Mouse (Mus musculus): Measurements from ENCODE around the gene Fyn. TPM values are rescaled to one million over a fixed set of nuclear protein-coding genes. Genes with fewer than 3 reads are reported as not detected.

The Fyn gene
- polyA plus RNA-seq, 1 experiment from 2014 or later = 13.5 TPM

GRCm38 (mm10) chr10:39334320-39334719, 34.3 kb upstream of the Fyn start:
- H3K9me3 ChIP-seq (ENCODE audit: control insufficient read depth) = no peaks in the 10 kb centered on the region
- TF ChIP-seq CTCF (IDR thresholded peaks at IDR 0.05; ENCODE audit: low read depth) = no peak
- no peak for ATAC-seq
- no peaks in the 10 kb centered on the region for H3K4me1 ChIP-seq (replicated peaks; ENCODE audit: control insufficient read depth, insufficient read depth, low read length)
- 51% methylated on average over 3 of the region's 3 CpGs for WGBS
- H3K4me3 ChIP-seq (ENCODE audit: low read depth, low read length) = no peak overlapping the region
- no peak overlapping the region for H3K4me2 ChIP-seq (replicated peaks; ENCODE audit: low read depth)
- no peaks in the 10 kb centered on the region for H3K36me3 ChIP-seq (ENCODE audit: control insufficient read depth, insufficient read depth)
- no peaks in the 10 kb centered on the region for H3K27me3 ChIP-seq (replicated peaks; ENCODE audit: control insufficient read depth, insufficient read depth, low read length)
- H3K27ac ChIP-seq (ENCODE audit: low read depth, low read length) = no peak overlapping the region
- H3K9ac ChIP-seq (ENCODE audit: low read depth, low read length) = no peak overlapping the region

- no peaks in the 10 kb centered on the region for H3K36me3 ChIP-seq (ENCODE audit: control insufficient read depth, insufficient read depth)
- no peak overlapping the region for H3K4me2 ChIP-seq (replicated peaks; ENCODE audit: low read depth)
- no peaks in the 10 kb centered on the region for H3K27me3 ChIP-seq (replicated peaks; ENCODE audit: control insufficient read depth, insufficient read depth, low read length)
- no peak overlapping the region for H3K27ac ChIP-seq (ENCODE audit: low read depth, low read length)
- no peaks in the 10 kb centered on the region for H3K9me3 ChIP-seq (ENCODE audit: control insufficient read depth)
- TF ChIP-seq CTCF (IDR thresholded peaks at IDR 0.05; ENCODE audit: low read depth) = no peak
- no peaks in the 10 kb centered on the region for H3K4me1 ChIP-seq (replicated peaks; ENCODE audit: control insufficient read depth, insufficient read depth, low read length)
- no peak overlapping the region for H3K4me3 ChIP-seq (ENCODE audit: low read depth, low read length)
- no peak overlapping the region for H3K9ac ChIP-seq (ENCODE audit: low read depth, low read length)
- no peak for ATAC-seq
Observed at GRCm38 (mm10) chr10:39335880-39336279, 32.8 kb upstream of the Fyn start.

- Histone ChIP-seq H3K9me3 (ENCODE audit: control insufficient read depth) (no peaks in the 10 kb centered on the region), H3K36me3 (ENCODE audit: control insufficient read depth, insufficient read depth) (no peaks in the 10 kb centered on the region), H3K27me3 (replicated peaks; ENCODE audit: control insufficient read depth, insufficient read depth, low read length) (no peaks in the 10 kb centered on the region), H3K9ac (ENCODE audit: low read depth, low read length) (no peak overlapping the region), H3K27ac (ENCODE audit: low read depth, low read length) (no peak overlapping the region), H3K4me3 (ENCODE audit: low read depth, low read length) (no peak overlapping the region), H3K4me2 (replicated peaks; ENCODE audit: low read depth) (no peak overlapping the region), H3K4me1 (replicated peaks; ENCODE audit: control insufficient read depth, insufficient read depth, low read length) (no peaks in the 10 kb centered on the region)
- TF ChIP-seq CTCF (IDR thresholded peaks at IDR 0.05; ENCODE audit: low read depth) = no peak
- ATAC-seq = no peak
- WGBS = 64% methylated on average over 2 of the region's 2 CpGs
Observed at GRCm38 (mm10) chr10:39339189-39339968, 29.3 kb upstream of the Fyn start.

GRCm38 (mm10) chr10:39339969-39340236, 28.8 kb upstream of the Fyn start:
- H3K9me3 ChIP-seq (ENCODE audit: control insufficient read depth) = no peaks in the 10 kb centered on the region
- H3K36me3 ChIP-seq (ENCODE audit: control insufficient read depth, insufficient read depth) = no peaks in the 10 kb centered on the region
- H3K27ac ChIP-seq (ENCODE audit: low read depth, low read length) = no peak overlapping the region
- no peak overlapping the region for H3K4me3 ChIP-seq (ENCODE audit: low read depth, low read length)
- no peaks in the 10 kb centered on the region for H3K4me1 ChIP-seq (replicated peaks; ENCODE audit: control insufficient read depth, insufficient read depth, low read length)
- TF ChIP-seq CTCF (IDR thresholded peaks at IDR 0.05; ENCODE audit: low read depth) = no peak
- WGBS = 82% methylated on average over 2 of the region's 2 CpGs
- ATAC-seq = no peak
- no peak overlapping the region for H3K9ac ChIP-seq (ENCODE audit: low read depth, low read length)
- no peaks in the 10 kb centered on the region for H3K27me3 ChIP-seq (replicated peaks; ENCODE audit: control insufficient read depth, insufficient read depth, low read length)
- no peak overlapping the region for H3K4me2 ChIP-seq (replicated peaks; ENCODE audit: low read depth)

- ATAC-seq = no peak
- Histone ChIP-seq H3K36me3 (ENCODE audit: control insufficient read depth, insufficient read depth) (no peaks in the 10 kb centered on the region), H3K4me2 (replicated peaks; ENCODE audit: low read depth) (no peak overlapping the region), H3K27ac (ENCODE audit: low read depth, low read length) (no peak overlapping the region), H3K4me1 (replicated peaks; ENCODE audit: control insufficient read depth, insufficient read depth, low read length) (no peaks in the 10 kb centered on the region), H3K27me3 (replicated peaks; ENCODE audit: control insufficient read depth, insufficient read depth, low read length) (no peaks in the 10 kb centered on the region), H3K4me3 (ENCODE audit: low read depth, low read length) (no peak overlapping the region), H3K9ac (ENCODE audit: low read depth, low read length) (no peak overlapping the region), H3K9me3 (ENCODE audit: control insufficient read depth) (no peaks in the 10 kb centered on the region)
- TF ChIP-seq CTCF (IDR thresholded peaks at IDR 0.05; ENCODE audit: low read depth) = no peak
- 64% methylated on average over 1 of the region's 1 CpGs for WGBS
Observed at GRCm38 (mm10) chr10:39343551-39343950, 25.1 kb upstream of the Fyn start.

GRCm38 (mm10) chr10:39345921-39346320, 22.7 kb upstream of the Fyn start:
- Histone ChIP-seq H3K4me1 (replicated peaks; ENCODE audit: control insufficient read depth, insufficient read depth, low read length) (no peaks in the 10 kb centered on the region), H3K9ac (ENCODE audit: low read depth, low read length) (no peak overlapping the region), H3K9me3 (ENCODE audit: control insufficient read depth) (no peaks in the 10 kb centered on the region), H3K4me3 (ENCODE audit: low read depth, low read length) (no peak overlapping the region), H3K27me3 (replicated peaks; ENCODE audit: control insufficient read depth, insufficient read depth, low read length) (no peaks in the 10 kb centered on the region), H3K36me3 (ENCODE audit: control insufficient read depth, insufficient read depth) (no peaks in the 10 kb centered on the region), H3K4me2 (replicated peaks; ENCODE audit: low read depth) (no peak overlapping the region), H3K27ac (ENCODE audit: low read depth, low read length) (no peak overlapping the region)
- no peak for TF ChIP-seq CTCF (IDR thresholded peaks at IDR 0.05; ENCODE audit: low read depth)
- WGBS = 73% methylated on average over 1 of the region's 1 CpGs
- no peak for ATAC-seq

All from intestine, postnatal 0 days (tissue).